Mouse (Mus musculus): ENCODE measurements around the gene Pbx2.

DNA sequence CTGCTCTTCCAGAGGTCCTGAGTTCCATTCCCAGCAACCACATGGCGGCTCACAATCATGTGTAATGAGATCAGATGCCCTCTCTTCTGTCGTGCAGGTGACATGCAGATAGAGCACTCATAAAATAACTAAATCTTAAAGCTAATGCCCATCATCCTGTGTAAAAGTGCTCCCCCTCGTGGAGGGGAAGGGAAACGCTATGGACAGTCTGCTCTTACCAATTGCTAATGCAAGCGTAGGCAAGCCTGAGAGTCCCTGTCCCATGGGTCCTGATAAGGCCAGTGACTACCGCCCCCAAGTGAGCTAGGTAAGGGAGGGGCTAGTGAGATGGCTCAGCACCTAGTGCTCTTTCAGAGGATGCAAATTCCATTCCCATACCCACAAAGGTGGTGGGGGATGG, 27.9 kb downstream of the Pbx2 start:
- TF ChIP-seq CEBPB (IDR thresholded peaks at IDR 0.05; ENCODE audit: low read depth) (no peak), CTCF (IDR thresholded peaks at IDR 0.05; ENCODE audit: control insufficient read depth, insufficient read depth, insufficient read length) (peak; percentile 56), MYOG (IDR thresholded peaks at IDR 0.05; ENCODE audit: control insufficient read depth, extremely low read depth, insufficient read length) (no peak), USF1 (IDR thresholded peaks at IDR 0.05; ENCODE audit: low read depth) (no peak), MAX (IDR thresholded peaks at IDR 0.05) (no peak), MYOD1 (IDR thresholded peaks at IDR 0.05; ENCODE audit: control insufficient read depth, insufficient read length, low read depth) (no peak), FOSL1 (IDR thresholded peaks at IDR 0.05; ENCODE audit: insufficient read depth, low read length, poor library complexity, severe bottlenecking) (no peak)
